Mouse (Mus musculus): ENCODE measurements around the gene Golm1. TPM values are rescaled to one million over a fixed set of nuclear protein-coding genes. Genes with fewer than 3 reads are reported as not detected.

Golm1 gene
- total and polyA plus RNA-seq, 3 experiments: 6.5 to 16.2 (median 11.4) TPM

- Histone ChIP-seq H3K27ac (no peak within 1 kb of the TSS), H3K36me3 (ENCODE audit: control insufficient read depth, insufficient read depth, low read length) (no peaks in the 10 kb centered on the region), H3K79me2 (replicated peaks; ENCODE audit: control insufficient read depth, insufficient read depth, low read length) (no peaks in the 10 kb centered on the region), H3K27me3 (ENCODE audit: control insufficient read depth, insufficient read depth, low read length) (no peaks in the 10 kb centered on the region), H3K4me1 (ENCODE audit: control insufficient read depth, insufficient read depth, low read length) (no peaks in the 10 kb centered on the region), H3K9ac (ENCODE audit: low read depth, low read length) (no peak within 1 kb of the TSS), H3K4me3 (no peak within 1 kb of the TSS)
- intact Hi-C loops (cut with DNase I): no loop called here
- TF ChIP-seq CTCF (IDR thresholded peaks at IDR 0.05) (no peak), POLR2A (IDR thresholded peaks at IDR 0.05; ENCODE audit: insufficient read depth, low read depth, low read length) (no peak), EP300 (IDR thresholded peaks at IDR 0.05; ENCODE audit: insufficient read depth, low read depth, low read length) (no peak)
- no peak for DNase-seq
- WGBS: 92% methylated on average over 3 of the region's 3 CpGs
Measured at GRCm38 (mm10) chr13:59694008-59694407, 18.4 kb upstream of the Golm1 start, which contains the start of gene 4921517D22Rik. Gene 4921517D22Rik, minus strand, starts transcription at chr13:59694108.

GRCm38 (mm10) chr13:59691478-59691877, 15.9 kb upstream of the Golm1 start:
- intact Hi-C loops (cut with DNase I): no loop called here
- TF ChIP-seq POLR2A (IDR thresholded peaks at IDR 0.05; ENCODE audit: insufficient read depth, low read depth, low read length) (no peak), EP300 (IDR thresholded peaks at IDR 0.05; ENCODE audit: insufficient read depth, low read depth, low read length) (no peak), CTCF (IDR thresholded peaks at IDR 0.05) (no peak)
- no peaks in the 10 kb centered on the region for H3K27me3 ChIP-seq (ENCODE audit: control insufficient read depth, insufficient read depth, low read length)
- no peak overlapping the region for H3K4me3 ChIP-seq
- no peaks in the 10 kb centered on the region for H3K36me3 ChIP-seq (ENCODE audit: control insufficient read depth, insufficient read depth, low read length)
- no peaks in the 10 kb centered on the region for H3K4me1 ChIP-seq (ENCODE audit: control insufficient read depth, insufficient read depth, low read length)
- DNase-seq: no peak
- WGBS: 84% methylated on average over 10 of the region's 10 CpGs
- no peak overlapping the region for H3K27ac ChIP-seq
- H3K9ac ChIP-seq (ENCODE audit: low read depth, low read length): no peak overlapping the region
- H3K79me2 ChIP-seq (replicated peaks; ENCODE audit: control insufficient read depth, insufficient read depth, low read length): no peaks in the 10 kb centered on the region

DNA sequence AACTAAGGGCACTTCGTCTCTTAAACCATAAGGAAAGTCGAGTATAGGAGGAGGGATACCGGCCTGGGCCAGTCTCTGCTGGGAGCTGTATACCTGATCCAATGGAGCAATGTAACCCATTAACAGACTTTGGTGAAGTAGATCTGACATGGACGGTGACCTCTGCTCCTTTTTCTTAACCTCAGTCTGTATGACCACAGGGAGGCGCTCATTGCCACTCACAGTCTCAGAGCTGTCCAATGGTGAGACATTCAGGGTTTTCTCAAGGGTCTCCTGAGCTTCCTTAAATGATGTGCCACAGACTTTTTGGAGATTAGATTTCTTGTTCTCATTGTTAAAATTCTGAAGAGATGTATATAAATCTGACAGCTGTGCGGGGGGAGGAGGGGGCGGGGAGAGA, 15.0 kb upstream of the Golm1 start:
- DNase-seq: no peak
- H3K36me3 ChIP-seq (ENCODE audit: control insufficient read depth, insufficient read depth, low read length): no peaks in the 10 kb centered on the region
- TF ChIP-seq CTCF (IDR thresholded peaks at IDR 0.05) (peak; percentile 18), EP300 (IDR thresholded peaks at IDR 0.05; ENCODE audit: insufficient read depth, low read depth, low read length) (no peak)
- H3K27ac ChIP-seq: no peak overlapping the region
- 84% methylated on average over 7 of the region's 7 CpGs for WGBS
- no peaks in the 10 kb centered on the region for H3K79me2 ChIP-seq (replicated peaks; ENCODE audit: control insufficient read depth, insufficient read depth, low read length)
- no peak overlapping the region for H3K4me3 ChIP-seq
- no peaks in the 10 kb centered on the region for H3K27me3 ChIP-seq (ENCODE audit: control insufficient read depth, insufficient read depth, low read length)
- intact Hi-C loops (cut with DNase I): no loop called here
- no peak overlapping the region for H3K9ac ChIP-seq (ENCODE audit: low read depth, low read length)
- H3K4me1 ChIP-seq (ENCODE audit: control insufficient read depth, insufficient read depth, low read length): no peaks in the 10 kb centered on the region

- H3K27me3 ChIP-seq (ENCODE audit: control insufficient read depth, insufficient read depth, low read length): no peaks in the 10 kb centered on the region
- no peak overlapping the region for H3K27ac ChIP-seq
- H3K36me3 ChIP-seq (ENCODE audit: control insufficient read depth, insufficient read depth, low read length): no peaks in the 10 kb centered on the region
- H3K9ac ChIP-seq (ENCODE audit: low read depth, low read length): no peak overlapping the region
- H3K4me3 ChIP-seq: no peak overlapping the region
- TF ChIP-seq EP300 (IDR thresholded peaks at IDR 0.05; ENCODE audit: insufficient read depth, low read depth, low read length) (no peak), CTCF (IDR thresholded peaks at IDR 0.05) (no peak)
- no peak for DNase-seq
- no peaks in the 10 kb centered on the region for H3K79me2 ChIP-seq (replicated peaks; ENCODE audit: control insufficient read depth, insufficient read depth, low read length)
- H3K4me1 ChIP-seq (ENCODE audit: control insufficient read depth, insufficient read depth, low read length): no peaks in the 10 kb centered on the region
- intact Hi-C loops (cut with DNase I): no loop called here
- 90% methylated on average over 3 of the region's 3 CpGs for WGBS
Measured at GRCm38 (mm10) chr13:59689843-59690242, 14.2 kb upstream of the Golm1 start.

DNA sequence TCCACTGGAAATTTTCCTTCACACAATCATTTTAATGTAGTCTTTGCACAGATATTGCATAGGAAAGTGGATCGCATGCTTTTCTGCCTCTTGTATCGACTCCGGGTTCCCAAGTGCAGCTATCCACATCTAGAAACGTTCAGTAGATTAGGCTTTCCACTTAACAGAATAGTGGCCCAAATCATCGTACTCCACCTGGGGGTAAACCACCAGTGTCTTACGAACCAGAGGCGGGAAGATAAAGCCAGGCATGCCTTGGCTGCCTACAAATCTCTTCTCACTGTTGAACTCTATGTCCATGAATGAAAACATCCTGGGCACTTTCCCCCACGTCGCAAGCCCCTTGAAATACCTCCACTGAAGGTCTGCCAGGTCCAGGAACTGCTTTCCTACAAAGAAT, 13.7 kb upstream of the Golm1 start:
- Histone ChIP-seq H3K4me1 (ENCODE audit: control insufficient read depth, insufficient read depth, low read length) (no peaks in the 10 kb centered on the region), H3K27ac (no peak overlapping the region), H3K36me3 (ENCODE audit: control insufficient read depth, insufficient read depth, low read length) (no peaks in the 10 kb centered on the region), H3K27me3 (ENCODE audit: control insufficient read depth, insufficient read depth, low read length) (no peaks in the 10 kb centered on the region), H3K79me2 (replicated peaks; ENCODE audit: control insufficient read depth, insufficient read depth, low read length) (no peaks in the 10 kb centered on the region), H3K9ac (ENCODE audit: low read depth, low read length) (no peak overlapping the region), H3K4me3 (no peak overlapping the region)
- DNase-seq: no peak
- 74% methylated on average over 9 of the region's 9 CpGs for WGBS
- no peak for TF ChIP-seq EP300 (IDR thresholded peaks at IDR 0.05; ENCODE audit: insufficient read depth, low read depth, low read length)
- intact Hi-C loops (cut with DNase I): no loop called here

DNA sequence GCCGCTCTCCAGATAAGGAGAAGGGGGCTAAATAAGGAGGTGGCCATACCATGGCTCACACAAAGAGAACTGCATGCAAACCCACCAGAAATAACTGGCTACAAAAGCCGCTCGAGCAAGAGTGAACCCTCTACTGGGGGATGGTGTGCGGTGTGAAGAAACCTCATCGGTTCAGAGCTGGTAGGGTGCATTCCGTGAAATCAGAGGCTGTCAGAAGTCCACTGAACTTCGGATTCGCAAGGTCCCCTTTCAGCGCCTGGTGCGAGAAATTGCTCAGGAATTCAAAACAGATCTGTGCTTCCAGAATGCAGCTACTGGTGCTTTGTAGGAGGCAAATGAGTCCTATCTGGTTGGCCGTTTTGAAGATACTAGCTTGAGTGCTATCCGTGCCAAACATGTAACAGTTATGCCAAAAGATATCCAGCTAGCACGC, 12.7 kb upstream of the Golm1 start:
- H3K9ac ChIP-seq (ENCODE audit: low read depth, low read length): no peak overlapping the region
- H3K79me2 ChIP-seq (replicated peaks; ENCODE audit: control insufficient read depth, insufficient read depth, low read length): no peaks in the 10 kb centered on the region
- WGBS: 27% methylated on average over 13 of the region's 13 CpGs
- H3K4me3 ChIP-seq: no peak overlapping the region; the same call in 1 of the 2 replicates
- intact Hi-C loops (cut with DNase I): no loop called here
- no peak for TF ChIP-seq EP300 (IDR thresholded peaks at IDR 0.05; ENCODE audit: insufficient read depth, low read depth, low read length)
- TF ChIP-seq CTCF (IDR thresholded peaks at IDR 0.05): peak; percentile 66
- no peaks in the 10 kb centered on the region for H3K36me3 ChIP-seq (ENCODE audit: control insufficient read depth, insufficient read depth, low read length)
- 0 out of 2 replicates have a peak, but pooled peaks cover 1% of the 10 kb centered on the region for H3K27me3 ChIP-seq (ENCODE audit: control insufficient read depth, insufficient read depth, low read length)
- no peaks in the 10 kb centered on the region for H3K4me1 ChIP-seq (ENCODE audit: control insufficient read depth, insufficient read depth, low read length)
- peak; percentile 36 to 40 for DNase-seq
- no peak overlapping the region for H3K27ac ChIP-seq
